Mouse (Mus musculus) MEL (cell line): ENCODE measurements around the gene Fam13c. TPM values are rescaled to one million over a fixed set of nuclear protein-coding genes. Genes with fewer than 3 reads are reported as not detected.

ENCODE experiments used
- DNase-seq: peaks from one replicate; pipeline ENCODE4 v3.0.0; 2011; ENCODE audit warnings: low read depth, low spot score
- H3K27ac ChIP-seq: 2 replicates; pipeline ENCODE4 v1.5.1; 2012; ENCODE audit warnings: low read depth, mild to moderate bottlenecking, control low read depth, low read length, moderate library complexity; ENCODE audit not compliant: control insufficient read depth
- H3K27me3 ChIP-seq, 2 experiments: fragments of 150-350 bp in 1 of 2; sonication (generic) in 1 of 2; 2 replicates each; pipeline ENCODE4 v1.6.1; 2012; ENCODE audit warnings: low read length in 2 of 2, mild to moderate bottlenecking in 2 of 2, improper control_type of control experiment in 1 of 2, moderate library complexity in 1 of 2; ENCODE audit not compliant: insufficient read depth in 2 of 2, control insufficient read depth in 1 of 2
- H3K36me3 ChIP-seq, 2 experiments: 2 replicates each; pipeline ENCODE4 v1.6.1; 2012 to 2014; ENCODE audit warnings: low read length in 2 of 2, improper control_type of control experiment in 1 of 2, inconsistent platforms in 1 of 2, mild to moderate bottlenecking in 1 of 2; ENCODE audit not compliant: insufficient read depth in 2 of 2, control insufficient read depth in 1 of 2
- H3K4me1 ChIP-seq, 2 experiments: fragments of 150-350 bp in 1 of 2; sonication (generic) in 1 of 2; 2 replicates each; pipeline ENCODE4 v1.6.1; 2012; ENCODE audit warnings: low read length in 2 of 2, improper control_type of control experiment in 1 of 2, mild to moderate bottlenecking in 1 of 2; ENCODE audit not compliant: insufficient read depth in 2 of 2, control insufficient read depth in 1 of 2
- H3K4me3 ChIP-seq, 2 experiments: fragments of 150-350 bp in 1 of 2; sonication (generic) in 1 of 2; 2 replicates each; pipeline ENCODE4 v1.5.1; 2012; ENCODE audit warnings: low read depth in 2 of 2, low read length in 2 of 2, mild to moderate bottlenecking in 2 of 2, moderate library complexity in 2 of 2, control low read depth in 1 of 2, improper control_type of control experiment in 1 of 2; ENCODE audit not compliant: control insufficient read depth in 1 of 2, insufficient read depth in 1 of 2
- H3K79me2 ChIP-seq: 2 replicates; pipeline ENCODE4 v1.6.1; 2012; ENCODE audit warnings: mild to moderate bottlenecking, low read length, moderate library complexity; ENCODE audit not compliant: control insufficient read depth, poor library complexity, insufficient read depth
- H3K9ac ChIP-seq: 2 replicates; pipeline ENCODE4 v1.6.1; 2012; ENCODE audit warnings: low read depth, mild to moderate bottlenecking, control low read depth, low read length, moderate library complexity; ENCODE audit not compliant: control insufficient read depth, poor library complexity, severe bottlenecking
- H3K9me3 ChIP-seq: fragments of 150-350 bp; sonication (generic); replicated peaks from 2 replicates; pipeline ENCODE4 v1.6.1; 2012; ENCODE audit warnings: mild to moderate bottlenecking, low read length, improper control_type of control experiment, moderate library complexity; ENCODE audit not compliant: insufficient read depth
- BHLHE40 ChIP-seq: IDR thresholded peaks from 2 replicates; pipeline ENCODE4 v1.6.1; 2012; ENCODE audit warnings: low read depth, mild to moderate bottlenecking, inconsistent platforms, low read length, improper control_type of control experiment, borderline replicate concordance
- CHD2 ChIP-seq: IDR thresholded peaks from 2 replicates; pipeline ENCODE4 v1.6.1; 2011; ENCODE audit warnings: low read length, improper control_type of control experiment
- CTCF ChIP-seq, 3 experiments: IDR thresholded peaks in 2 of 3; conservative IDR thresholded peaks in 1 of 3; 2 replicates each; pipeline ENCODE4 v1.5.1; 2011 to 2012; ENCODE audit warnings: low read length in 3 of 3, low read depth in 2 of 3, mild to moderate bottlenecking in 2 of 3, improper control_type of control experiment in 1 of 3, inconsistent platforms in 1 of 3, mixed read lengths in 1 of 3, moderate library complexity in 1 of 3; ENCODE audit not compliant: control insufficient read depth in 1 of 3, insufficient read depth in 1 of 3, poor library complexity in 1 of 3, severe bottlenecking in 1 of 3
- ELF1 ChIP-seq: IDR thresholded peaks from 2 replicates; pipeline ENCODE4 v1.6.1; 2014; ENCODE audit warnings: low read depth, mild to moderate bottlenecking, inconsistent platforms, low read length, improper control_type of control experiment, moderate library complexity
- EP300 ChIP-seq, 2 experiments: IDR thresholded peaks; 2 replicates each; pipeline ENCODE4 v1.6.1; 2011; ENCODE audit warnings: improper control_type of control experiment in 2 of 2, low read length in 2 of 2, low read depth in 1 of 2, mild to moderate bottlenecking in 1 of 2
- ETS1 ChIP-seq: IDR thresholded peaks from 2 replicates; pipeline ENCODE4 v1.6.1; 2012; ENCODE audit warnings: low read depth, mild to moderate bottlenecking, inconsistent platforms, low read length, improper control_type of control experiment, moderate library complexity
- GABPA ChIP-seq: IDR thresholded peaks from 2 replicates; pipeline ENCODE4 v1.6.1; 2012; ENCODE audit warnings: low read depth, mild to moderate bottlenecking, inconsistent platforms, low read length, improper control_type of control experiment, moderate library complexity
- GATA1 ChIP-seq: IDR thresholded peaks from 2 replicates; pipeline ENCODE4 v1.6.1; 2011; ENCODE audit warnings: low read depth, low read length, improper control_type of control experiment
- JUND ChIP-seq: IDR thresholded peaks from 2 replicates; pipeline ENCODE4 v1.6.1; 2011; ENCODE audit warnings: low read depth, mild to moderate bottlenecking, improper control_type of control experiment, low read length
- KAT2A ChIP-seq: conservative IDR thresholded peaks from 2 replicates; pipeline ENCODE4 v1.6.1; 2012; ENCODE audit warnings: low read depth, low read length, improper control_type of control experiment, inconsistent platforms
- MAZ ChIP-seq: IDR thresholded peaks from 2 replicates; pipeline ENCODE4 v1.6.1; 2012; ENCODE audit warnings: low read depth, mild to moderate bottlenecking, inconsistent platforms, low read length, improper control_type of control experiment
- MXI1 ChIP-seq: IDR thresholded peaks from 2 replicates; pipeline ENCODE4 v1.6.1; 2011; ENCODE audit warnings: mild to moderate bottlenecking, low read depth, low read length, improper control_type of control experiment
- MYB ChIP-seq: IDR thresholded peaks from 2 replicates; pipeline ENCODE4 v1.6.1; 2011; ENCODE audit warnings: mild to moderate bottlenecking, low read depth, low read length, improper control_type of control experiment
- MYC ChIP-seq: IDR thresholded peaks from 2 replicates; pipeline ENCODE4 v1.6.1; 2011; ENCODE audit warnings: low read depth, mild to moderate bottlenecking, low read length, improper control_type of control experiment, moderate library complexity
- NELFE ChIP-seq: IDR thresholded peaks from 2 replicates; pipeline ENCODE4 v1.6.1; 2011; ENCODE audit warnings: low read depth, low read length, improper control_type of control experiment
- NRF1 ChIP-seq: IDR thresholded peaks from 2 replicates; pipeline ENCODE4 v1.6.1; 2014; ENCODE audit warnings: low read depth, mild to moderate bottlenecking, inconsistent platforms, low read length, improper control_type of control experiment, moderate library complexity; ENCODE audit not compliant: poor library complexity, insufficient read depth, severe bottlenecking
- RCOR1 ChIP-seq: IDR thresholded peaks from 2 replicates; pipeline ENCODE4 v1.6.1; 2012; ENCODE audit warnings: low read depth, mild to moderate bottlenecking, inconsistent platforms, low read length, improper control_type of control experiment
- TAL1 ChIP-seq: IDR thresholded peaks from 2 replicates; pipeline ENCODE4 v1.6.1; 2012; ENCODE audit warnings: mild to moderate bottlenecking, inconsistent platforms, low read length, moderate library complexity, mixed read lengths
- TBP ChIP-seq: IDR thresholded peaks from 2 replicates; pipeline ENCODE4 v1.8.0; 2011; ENCODE audit warnings: low read depth, low read length, improper control_type of control experiment
- UBTF ChIP-seq: IDR thresholded peaks from 2 replicates; pipeline ENCODE4 v1.6.1; 2012; ENCODE audit warnings: low read depth, mild to moderate bottlenecking, inconsistent platforms, low read length, improper control_type of control experiment, moderate library complexity, borderline replicate concordance; ENCODE audit not compliant: insufficient read depth
- USF1 ChIP-seq: IDR thresholded peaks from 2 replicates; pipeline ENCODE4 v1.6.1; 2014; ENCODE audit warnings: low read depth, mild to moderate bottlenecking, inconsistent platforms, low read length, improper control_type of control experiment, moderate library complexity
- USF2 ChIP-seq, 2 experiments: IDR thresholded peaks; 2 replicates each; pipeline ENCODE4 v1.6.1; 2011 to 2012; ENCODE audit warnings: improper control_type of control experiment in 2 of 2, low read length in 2 of 2, borderline replicate concordance in 1 of 2, inconsistent platforms in 1 of 2, low read depth in 1 of 2, mild to moderate bottlenecking in 1 of 2; ENCODE audit not compliant: insufficient read depth in 1 of 2
- ZC3H11A ChIP-seq: IDR thresholded peaks from 2 replicates; pipeline ENCODE4 v1.6.1; 2012; ENCODE audit warnings: low read depth, mild to moderate bottlenecking, inconsistent platforms, low read length, improper control_type of control experiment
- ZNF384 ChIP-seq: IDR thresholded peaks from 2 replicates; pipeline ENCODE4 v1.6.1; 2012; ENCODE audit warnings: low read depth, mild to moderate bottlenecking, inconsistent platforms, low read length, improper control_type of control experiment
- polyA plus RNA-seq, 2 experiments: library from polyadenylated mRNA; stranded (reverse) in 1 of 2; unstranded in 1 of 2; fragments of >175 nt in 1 of 2; fragments of >200 nt in 1 of 2; gene quantifications; 2 replicates each; pipeline versions ENCODE4 v1.2.1 to v1.2.4; 2012; ENCODE audit warnings: low replicate concordance in 2 of 2, low read depth in 1 of 2; ENCODE audit not compliant: insufficient read length in 2 of 2, insufficient read depth in 1 of 2, missing spikeins in 1 of 2
- total RNA-seq: library from RNA; depleted of rRNA; stranded (reverse); fragments of 300-350 nt; gene quantifications from 2 replicates; pipeline ENCODE4 v1.2.3, GENCODE M21; 2012

Gene Fam13c
- total and polyA plus RNA-seq, 3 experiments, result not detected

DNA sequence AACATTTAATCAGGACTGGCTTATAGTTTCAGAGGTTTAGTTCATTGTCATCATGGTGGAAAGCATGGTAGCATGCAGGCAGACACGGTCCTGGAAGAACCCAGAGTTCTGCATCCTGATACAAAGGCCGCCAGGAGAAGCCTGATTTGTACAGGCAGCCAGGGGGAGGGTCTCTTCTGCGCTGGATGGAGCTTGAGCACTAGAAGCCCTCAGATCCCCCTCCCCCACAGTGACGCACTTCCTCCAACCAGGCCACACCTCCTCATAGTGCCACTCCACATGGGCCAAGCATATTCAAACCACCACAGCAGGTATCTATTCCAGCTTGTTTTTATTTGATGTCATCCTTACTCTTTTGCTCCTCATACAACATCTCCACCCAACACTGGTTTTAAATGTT lies 3.6 kb upstream of the Fam13c start:
- H3K36me3 ChIP-seq, result no peaks in the 10 kb centered on the region
- no peaks in the 10 kb centered on the region for H3K4me1 ChIP-seq
- DNase-seq, result no peak
- H3K4me3 ChIP-seq, result no peak overlapping the region
- no peaks in the 10 kb centered on the region for H3K9me3 ChIP-seq
- no peak overlapping the region for H3K9ac ChIP-seq
- H3K27me3 ChIP-seq, result no peaks in the 10 kb centered on the region
- H3K27ac ChIP-seq, result no peak overlapping the region
- no peaks in the 10 kb centered on the region for H3K79me2 ChIP-seq
- no peak for TF ChIP-seq ELF1
- no peak for TF ChIP-seq MXI1
- TF ChIP-seq KAT2A, result no peak
- no peak for TF ChIP-seq ZNF384
- no peak for TF ChIP-seq TAL1
- no peak for TF ChIP-seq CTCF (IDR thresholded peaks at IDR 0.05 in 2 of 3, conservative IDR thresholded peaks at IDR 0.05 in 1 of 3; ENCODE audit: control insufficient read depth in 1 of 3, insufficient read depth in 1 of 3, low read depth in 2 of 3, low read length in 3 of 3, poor library complexity in 1 of 3, severe bottlenecking in 1 of 3)
- TF ChIP-seq ZC3H11A, result no peak
- TF ChIP-seq TBP, result no peak
- no peak for TF ChIP-seq GABPA
- TF ChIP-seq EP300 (IDR thresholded peaks at IDR 0.05; ENCODE audit: low read depth in 1 of 2, low read length in 2 of 2), result no peak
- no peak for TF ChIP-seq RCOR1
- no peak for TF ChIP-seq BHLHE40
- TF ChIP-seq CHD2, result no peak
- TF ChIP-seq MAZ, result no peak
- TF ChIP-seq GATA1, result no peak
- no peak for TF ChIP-seq NELFE
- no peak for TF ChIP-seq MYB
- no peak for TF ChIP-seq ETS1
- no peak for TF ChIP-seq UBTF

DNA sequence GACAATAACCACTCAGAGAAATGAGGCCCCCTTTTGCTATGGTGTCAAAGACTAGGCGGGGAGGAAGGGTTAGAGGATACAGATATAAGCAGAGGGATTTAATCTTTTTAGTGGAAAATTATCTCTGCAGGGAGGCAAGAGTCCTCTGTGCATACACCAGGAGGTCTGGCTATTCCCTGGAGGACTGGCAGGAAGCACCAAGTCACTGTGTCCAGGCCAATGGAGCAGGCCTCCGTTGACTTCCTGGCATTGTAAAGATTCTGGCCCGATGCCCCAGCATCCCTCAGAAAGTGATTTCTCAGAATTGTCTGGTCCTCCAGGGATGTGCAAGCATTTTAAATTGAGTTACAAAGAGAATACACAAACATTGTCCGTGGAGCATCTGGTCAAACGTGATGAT lies 3.0 kb upstream of the Fam13c start:
- no peak for DNase-seq
- Histone ChIP-seq H3K4me1 (no peaks in the 10 kb centered on the region), H3K27me3 (no peaks in the 10 kb centered on the region), H3K4me3 (no peak overlapping the region)
- TF ChIP-seq USF2 (IDR thresholded peaks at IDR 0.05; ENCODE audit: borderline replicate concordance in 1 of 2, insufficient read depth in 1 of 2, low read depth in 1 of 2, low read length in 2 of 2) (no peak), MYC (no peak), NRF1 (no peak), JUND (no peak), USF1 (no peak), NELFE (no peak), GATA1 (no peak), UBTF (no peak), MXI1 (no peak), CTCF (IDR thresholded peaks at IDR 0.05 in 2 of 3, conservative IDR thresholded peaks at IDR 0.05 in 1 of 3; ENCODE audit: control insufficient read depth in 1 of 3, insufficient read depth in 1 of 3, low read depth in 2 of 3, low read length in 3 of 3, poor library complexity in 1 of 3, severe bottlenecking in 1 of 3) (no peak)
- TF ChIP-seq, all 39 proteins: peak for 0
- H3K9ac ChIP-seq, result no peak overlapping the region
- H3K9me3 ChIP-seq, result no peaks in the 10 kb centered on the region
- no peak overlapping the region for H3K27ac ChIP-seq
- H3K36me3 ChIP-seq, result no peaks in the 10 kb centered on the region
- no peaks in the 10 kb centered on the region for H3K79me2 ChIP-seq
